Mouse (Mus musculus) erythroblast, embryonic 14.5 days (primary cell): ENCODE results near the gene Prlh.

Experiments
- GATA1 ChIP-seq: IDR thresholded peaks from 2 replicates; pipeline ENCODE4 v1.6.1; 2012; ENCODE audit warnings: low read length, inconsistent platforms, mixed read lengths
- TAL1 ChIP-seq: IDR thresholded peaks from 3 replicates; pipeline ENCODE4 v1.6.1; 2012; ENCODE audit warnings: low read length, inconsistent platforms, mixed read lengths

DNA sequence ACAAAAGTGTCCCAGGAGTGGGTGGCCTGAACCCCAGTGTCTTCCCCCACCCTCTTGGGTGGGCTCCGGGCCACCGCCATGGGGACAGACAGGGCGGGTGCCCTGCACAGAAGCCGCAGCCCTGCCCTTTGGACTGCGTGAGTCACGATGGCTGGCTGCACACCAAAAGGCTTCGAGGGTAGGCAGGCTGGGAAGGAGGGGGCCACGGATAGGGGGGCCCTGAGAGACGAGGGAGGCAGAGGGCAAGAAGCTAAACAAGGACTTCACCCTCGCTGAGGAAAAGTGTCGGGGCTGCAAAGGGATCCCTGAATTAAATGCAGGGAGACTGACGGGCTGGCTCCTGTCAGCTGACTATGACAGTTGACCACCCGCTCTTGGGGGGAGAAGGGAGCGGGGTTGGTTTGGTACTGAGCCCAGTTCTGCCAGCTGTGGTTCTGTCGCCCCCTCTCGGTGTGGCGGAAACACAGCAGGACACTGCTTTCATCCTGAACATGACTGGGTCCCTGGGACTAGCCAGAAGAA lies 43.2 kb upstream of the Prlh start:
- TF ChIP-seq GATA1 (no peak), TAL1 (no peak)
